ENCODE assay signal across 12 mouse cellular contexts in the genomic region with DNA sequence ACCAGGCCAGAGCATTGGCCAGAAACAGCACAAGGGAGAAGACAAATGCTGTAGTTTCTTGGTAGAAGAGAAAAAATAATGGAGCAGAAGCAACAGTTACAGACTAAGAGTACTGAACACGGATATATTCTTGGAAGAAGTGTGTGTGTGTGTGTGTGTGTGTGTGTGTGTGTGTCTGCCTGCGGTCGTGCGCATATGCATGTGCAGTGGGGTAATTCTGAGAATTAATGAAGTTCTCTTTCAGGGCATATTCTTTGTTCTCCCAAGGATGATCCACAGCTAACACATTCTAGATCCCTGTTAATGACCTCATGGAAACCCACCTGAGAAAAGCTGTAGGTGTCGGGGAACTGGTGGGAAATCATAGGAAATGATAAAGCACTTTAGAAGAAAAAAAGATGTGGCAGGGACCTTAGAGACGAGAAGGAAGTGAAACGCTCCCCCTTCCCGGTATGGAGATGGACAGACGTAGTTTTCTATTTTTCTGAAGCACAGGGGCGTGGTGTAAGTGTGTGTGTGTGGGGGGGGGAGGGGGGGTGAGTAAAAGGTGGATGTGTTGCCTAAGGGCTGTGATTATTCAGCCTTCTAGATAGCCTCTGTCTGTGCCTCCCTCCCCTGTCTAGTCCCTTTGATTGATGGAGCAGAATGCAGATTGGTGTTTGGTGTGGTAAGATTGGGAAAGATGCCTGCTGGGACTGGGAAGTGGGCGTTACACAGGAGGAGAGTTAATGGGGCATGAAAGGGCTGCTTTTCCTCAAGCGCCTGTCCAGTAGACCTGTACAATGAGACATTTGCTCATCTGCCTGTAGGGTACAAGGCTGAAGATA.
DNase-seq lines count a peak whose midpoint lies in the region; ATAC-seq lines count a peak whose summit lies in the region.
"Had no signal": no experiment of that assay in that cellular context is flagged by ENCODE, and none has a peak within 500 bp of the region (broad histone marks: within the 10 kb centered on the region; RNA-seq: fewer than 3 reads in every experiment).

No protein-coding gene starts in this region.

- peaks cover 8% of the 10 kb centered on the region for H3K4me1 ChIP-seq in intestine, embryonic 16.5 days (ENCODE audit: control insufficient read depth, insufficient read depth, low read length)
- H3K4me1 ChIP-seq in intestine, embryonic 15.5 days (replicated peaks): no peaks in the 10 kb centered on the region; the same call in 1 of the 2 replicates

- intact Hi-C loops in gastrocnemius, postnatal 36 days (cut with DNase I): no loop called here

- H3K27me3 ChIP-seq in intestine, embryonic 16.5 days (replicated peaks; ENCODE audit: control insufficient read depth, insufficient read depth, low read length): no peaks in the 10 kb centered on the region
- H3K27me3 ChIP-seq in intestine, embryonic 15.5 days (replicated peaks): no peaks in the 10 kb centered on the region

- H3K4me3 ChIP-seq in intestine, embryonic 16.5 days (ENCODE audit: low read length): no peak overlapping the region
- H3K4me3 ChIP-seq in intestine, embryonic 15.5 days (replicated peaks): no peak overlapping the region
- H3K4me3 ChIP-seq: heart, embryonic 13.5 days had no signal

- ATAC-seq in intestine, embryonic 16.5 days: peak; percentile 36; the same call in 1 of the 2 replicates
- no peak for ATAC-seq in intestine, embryonic 15.5 days
- no peak for ATAC-seq in frontal cortex, adult (ENCODE audit: low TSS enrichment)

- no peak overlapping the region for H3K27ac ChIP-seq in intestine, embryonic 16.5 days (ENCODE audit: low read length)
- H3K27ac ChIP-seq in intestine, embryonic 15.5 days: no peak overlapping the region
- H3K27ac ChIP-seq: heart, embryonic 13.5 days had no signal

- WGBS in intestine, embryonic 16.5 days: 60% methylated on average over 12 of the region's 12 CpGs
- 63% methylated on average over 12 of the region's 12 CpGs for WGBS in intestine, embryonic 15.5 days

- H3K36me3 ChIP-seq in intestine, embryonic 16.5 days (ENCODE audit: control insufficient read depth, insufficient read depth, low read length): no peaks in the 10 kb centered on the region
- H3K36me3 ChIP-seq in intestine, embryonic 15.5 days: no peaks in the 10 kb centered on the region
- H3K36me3 ChIP-seq: heart, embryonic 13.5 days had no signal

- DNase-seq in A20 (ENCODE audit: low read depth, low spot score): peak; percentile 88
- DNase-seq in embryo, embryonic 10.5 days (ENCODE audit: low spot score): peak; percentile 61
- DNase-seq in neural tube, embryonic 10.5 days (ENCODE audit: extremely low spot score, low spot score): peak; percentile 24
- no peak for DNase-seq in cerebellum, postnatal 25 days
- DNase-seq in gastrocnemius, postnatal 36 days: no peak
- DNase-seq: cerebellum, adult 9-10 months; left cerebral cortex, postnatal 4 days; thymus, adult 18-20 months had no signal

- no peaks in the 10 kb centered on the region for H3K9me3 ChIP-seq in intestine, embryonic 16.5 days (ENCODE audit: control insufficient read depth, low read length)
- no peaks in the 10 kb centered on the region for H3K9me3 ChIP-seq in intestine, embryonic 15.5 days
- H3K9me3 ChIP-seq: heart, embryonic 13.5 days had no signal

- no peak overlapping the region for H3K4me2 ChIP-seq in intestine, embryonic 16.5 days (ENCODE audit: low read depth, low read length)
- H3K4me2 ChIP-seq in intestine, embryonic 15.5 days (replicated peaks): no peak overlapping the region
- H3K4me2 ChIP-seq: heart, embryonic 13.5 days had no signal

- H3K9ac ChIP-seq in intestine, embryonic 16.5 days (ENCODE audit: low read depth, low read length): no peak overlapping the region
- H3K9ac ChIP-seq in intestine, embryonic 15.5 days: no peak overlapping the region
- H3K9ac ChIP-seq: heart, embryonic 13.5 days had no signal

Comparison
In these comparisons a context has a peak if more than half of its experiments do, and no peak if none do; other contexts are left out.
1. DNase-seq: peak in A20 (single experiment), embryo, embryonic 10.5 days (single experiment) and neural tube, embryonic 10.5 days (single experiment); none in cerebellum, postnatal 25 days (0 of 2) and gastrocnemius, postnatal 36 days (0 of 2).